Comparison of ENCODE assay signal across 30 mouse cellular contexts in genomic region chr8:104188459-104188858, GRCm38 (mm10). TPM values are rescaled to one million over a fixed set of nuclear protein-coding genes. Genes with fewer than 3 reads are reported as not detected.
"Had no signal": no experiment of that assay in that cellular context is flagged by ENCODE, and none has a peak within 500 bp of the region (broad histone marks: within the 10 kb centered on the region; RNA-seq: fewer than 3 reads in every experiment).

No protein-coding gene starts in this region.

- H3K9me3 ChIP-seq: heart, embryonic 13.5 days; heart, embryonic 15.5 days; hindbrain, embryonic 10.5 days; hindbrain, embryonic 13.5 days; hindbrain, embryonic 15.5 days; intestine, embryonic 15.5 days; kidney, embryonic 15.5 days had no signal

- DNase-seq: heart, postnatal 10 days; heart, postnatal 14 days; heart, postnatal 36 days; kidney, adult 11 months; kidney, adult 18-20 months; kidney, adult 2 months; kidney, adult 8-10 months; kidney, adult 9 months; kidney, postnatal 10 days; kidney, postnatal 14 days; kidney, postnatal 25 days; kidney, postnatal 4 days; layer of hippocampus, adult 9-11 months; layer of hippocampus, postnatal 36 days had no signal

- H3K4me3 ChIP-seq: heart, embryonic 12.5 days; heart, embryonic 13.5 days; heart, embryonic 15.5 days; hindbrain, embryonic 10.5 days; hindbrain, embryonic 12.5 days; hindbrain, embryonic 13.5 days; hindbrain, embryonic 15.5 days; intestine, embryonic 15.5 days; kidney, embryonic 15.5 days; layer of hippocampus, adult 2 months; left cerebral cortex, adult 2 months had no signal

- H3K36me3 ChIP-seq: heart, embryonic 12.5 days; heart, embryonic 13.5 days; heart, embryonic 15.5 days; hindbrain, embryonic 10.5 days; hindbrain, embryonic 12.5 days; hindbrain, embryonic 13.5 days; hindbrain, embryonic 15.5 days; intestine, embryonic 15.5 days; kidney, embryonic 15.5 days had no signal

- H3K27me3 ChIP-seq: heart, embryonic 12.5 days; heart, embryonic 15.5 days; hindbrain, embryonic 15.5 days; intestine, embryonic 15.5 days; kidney, embryonic 15.5 days had no signal

- H3K27ac ChIP-seq: heart, embryonic 13.5 days; heart, embryonic 15.5 days; hindbrain, embryonic 10.5 days; hindbrain, embryonic 12.5 days; hindbrain, embryonic 13.5 days; hindbrain, embryonic 14.5 days; hindbrain, embryonic 15.5 days; hindbrain, postnatal 0 days; intestine, embryonic 15.5 days; kidney, embryonic 15.5 days; kidney, postnatal 0 days; layer of hippocampus, adult 2 months; left cerebral cortex, adult 2 months had no signal

RNA-seq across cellular contexts. Expression of gene Bean1, which starts 18.2 kb away (rescaled TPM):
- total RNA-seq: hematopoietic stem cell, adult 5-6 weeks had no signal
- polyA plus RNA-seq: inflammation-experienced regulatory T-cells, adult 6 months had no signal
